ENCODE assay signal across 29 mouse cellular contexts in genomic region chr5:73564038-73564437, GRCm38 (mm10).
DNase-seq lines count a peak whose midpoint lies in the region; ATAC-seq and TF ChIP-seq lines count a peak whose summit lies in the region.
"Had no signal": no experiment of that assay in that cellular context is flagged by ENCODE, and none has a peak within 500 bp of the region (broad histone marks: within the 10 kb centered on the region; RNA-seq: fewer than 3 reads in every experiment).

No protein-coding gene starts in this region.

- no peak overlapping the region for H3K9ac ChIP-seq in heart, embryonic 12.5 days
- no peak overlapping the region for H3K9ac ChIP-seq in midbrain, postnatal 0 days (replicated peaks; ENCODE audit: low read length, poor library complexity, severe bottlenecking)
- H3K9ac ChIP-seq in midbrain, embryonic 14.5 days (replicated peaks; ENCODE audit: low read length), result no peak overlapping the region
- H3K9ac ChIP-seq: hindbrain, embryonic 12.5 days; intestine, embryonic 15.5 days; limb, embryonic 12.5 days; liver, embryonic 15.5 days; lung, embryonic 15.5 days; neural tube, embryonic 12.5 days; stomach, embryonic 15.5 days had no signal

- peaks cover 10% of the 10 kb centered on the region for H3K36me3 ChIP-seq in heart, embryonic 12.5 days
- H3K36me3 ChIP-seq in midbrain, postnatal 0 days (ENCODE audit: insufficient read depth, low read length), result 0 out of 2 replicates have a peak, but pooled peaks cover 4% of the 10 kb centered on the region
- H3K36me3 ChIP-seq in midbrain, embryonic 14.5 days (ENCODE audit: control insufficient read depth, insufficient read depth, low read length), result peaks cover 13% of the 10 kb centered on the region
- H3K36me3 ChIP-seq: liver, embryonic 15.5 days; lung, embryonic 15.5 days; stomach, embryonic 15.5 days had no signal

- no peak for ATAC-seq in heart, embryonic 12.5 days (ENCODE audit: insufficient number of reproducible peaks, low FRiP score)
- ATAC-seq in midbrain, postnatal 0 days (ENCODE audit: low FRiP score), result no peak
- ATAC-seq in midbrain, embryonic 14.5 days (ENCODE audit: low FRiP score, low TSS enrichment), result no peak
- ATAC-seq: forebrain, embryonic 16.5 days; hindbrain, postnatal 0 days; intestine, embryonic 15.5 days; midbrain, embryonic 16.5 days had no signal

- no peaks in the 10 kb centered on the region for H3K4me1 ChIP-seq in heart, embryonic 12.5 days (replicated peaks)
- no peaks in the 10 kb centered on the region for H3K4me1 ChIP-seq in midbrain, postnatal 0 days (ENCODE audit: insufficient read depth, low read length)
- H3K4me1 ChIP-seq in midbrain, embryonic 14.5 days (ENCODE audit: control insufficient read depth, insufficient read depth, low read length), result no peaks in the 10 kb centered on the region
- H3K4me1 ChIP-seq: hindbrain, embryonic 12.5 days; intestine, embryonic 15.5 days; limb, embryonic 12.5 days; liver, embryonic 15.5 days; midbrain, embryonic 10.5 days; neural tube, embryonic 12.5 days; stomach, embryonic 15.5 days had no signal

- no peak for TF ChIP-seq CTCF in midbrain, postnatal 0 days (IDR thresholded peaks at IDR 0.05)

- no peaks in the 10 kb centered on the region for H3K27me3 ChIP-seq in heart, embryonic 12.5 days (replicated peaks)
- no peaks in the 10 kb centered on the region; the same call in 1 of the 2 replicates for H3K27me3 ChIP-seq in midbrain, postnatal 0 days (ENCODE audit: insufficient read depth, low read length)
- no peaks in the 10 kb centered on the region for H3K27me3 ChIP-seq in midbrain, embryonic 14.5 days (ENCODE audit: control insufficient read depth, insufficient read depth, low read length)
- H3K27me3 ChIP-seq: hindbrain, embryonic 12.5 days; intestine, embryonic 15.5 days; limb, embryonic 12.5 days; liver, embryonic 15.5 days; lung, embryonic 15.5 days; neural tube, embryonic 12.5 days; stomach, embryonic 15.5 days had no signal

- DNase-seq in heart, adult 11 months, result peak; percentile 95
- peak; percentile 31 for DNase-seq in midbrain, postnatal 0 days (ENCODE audit: low spot score)
- no peak for DNase-seq in midbrain, embryonic 14.5 days
- DNase-seq in gonadal fat pad, adult 2 months (ENCODE audit: low read depth), result peak; percentile 54
- DNase-seq in layer of hippocampus, adult 8-10 months (ENCODE audit: low spot score in 2 of 2), result no peak
- no peak for DNase-seq in adrenal gland, adult 18-20 months (ENCODE audit: low spot score in 2 of 2)
- DNase-seq: adrenal gland, postnatal 10 days; B cell, adult 2 months; cerebellum, adult 9-10 months; gastrocnemius, postnatal 10 days; kidney, adult 8-10 months; kidney, postnatal 4 days; layer of hippocampus, postnatal 36 days; right cerebral cortex, adult 18-20 months had no signal

- no peak overlapping the region for H3K4me3 ChIP-seq in heart, embryonic 12.5 days
- no peak overlapping the region for H3K4me3 ChIP-seq in midbrain, postnatal 0 days (ENCODE audit: low read depth, low read length)
- H3K4me3 ChIP-seq in midbrain, embryonic 14.5 days (replicated peaks; ENCODE audit: low read depth, low read length), result no peak overlapping the region
- H3K4me3 ChIP-seq: erythroblast, embryonic 14.5 days; hindbrain, embryonic 12.5 days; intestine, embryonic 15.5 days; limb, embryonic 12.5 days; liver, embryonic 15.5 days; lung, embryonic 15.5 days; midbrain, embryonic 10.5 days; myocyte; neural tube, embryonic 12.5 days; stomach, embryonic 15.5 days had no signal

- no peak overlapping the region for H3K27ac ChIP-seq in heart, embryonic 12.5 days (ENCODE audit: poor library complexity, severe bottlenecking)
- H3K27ac ChIP-seq in midbrain, postnatal 0 days (ENCODE audit: low read depth, low read length), result no peak overlapping the region
- H3K27ac ChIP-seq in midbrain, embryonic 14.5 days (replicated peaks; ENCODE audit: low read depth, low read length), result no peak overlapping the region
- H3K27ac ChIP-seq: hindbrain, embryonic 12.5 days; hindbrain, postnatal 0 days; intestine, embryonic 15.5 days; kidney, postnatal 0 days; limb, embryonic 12.5 days; liver, embryonic 15.5 days; lung, embryonic 15.5 days; midbrain, embryonic 10.5 days; neural tube, embryonic 12.5 days; stomach, embryonic 15.5 days had no signal

- H3K9me3 ChIP-seq in heart, embryonic 12.5 days (replicated peaks), result no peaks in the 10 kb centered on the region
- H3K9me3 ChIP-seq in midbrain, postnatal 0 days (ENCODE audit: low read length), result no peaks in the 10 kb centered on the region
- no peaks in the 10 kb centered on the region for H3K9me3 ChIP-seq in midbrain, embryonic 14.5 days (ENCODE audit: control insufficient read depth, low read length)
- H3K9me3 ChIP-seq: hindbrain, embryonic 12.5 days; intestine, embryonic 15.5 days; limb, embryonic 12.5 days; liver, embryonic 15.5 days; lung, embryonic 15.5 days; midbrain, embryonic 10.5 days; neural tube, embryonic 12.5 days; stomach, embryonic 15.5 days had no signal

- 87% methylated on average over 6 of the region's 6 CpGs for WGBS in heart, embryonic 12.5 days
- 92% methylated on average over 6 of the region's 6 CpGs for WGBS in midbrain, postnatal 0 days
- 88% methylated on average over 6 of the region's 6 CpGs for WGBS in midbrain, embryonic 14.5 days

- H3K4me2 ChIP-seq in heart, embryonic 12.5 days, result no peak overlapping the region
- H3K4me2 ChIP-seq in midbrain, postnatal 0 days (ENCODE audit: low read depth, low read length, poor library complexity, severe bottlenecking), result no peak overlapping the region
- H3K4me2 ChIP-seq in midbrain, embryonic 14.5 days (ENCODE audit: low read length), result no peak overlapping the region
- H3K4me2 ChIP-seq: hindbrain, embryonic 12.5 days; intestine, embryonic 15.5 days; limb, embryonic 12.5 days; liver, embryonic 15.5 days; lung, embryonic 15.5 days; neural tube, embryonic 12.5 days; stomach, embryonic 15.5 days had no signal

Comparison
In these comparisons a context has a peak if more than half of its experiments do, and no peak if none do; other contexts are left out.
1. DNase-seq: peak in heart, adult 11 months (single experiment), midbrain, postnatal 0 days (single experiment) and gonadal fat pad, adult 2 months (single experiment); none in midbrain, embryonic 14.5 days (single experiment), layer of hippocampus, adult 8-10 months (0 of 2) and adrenal gland, adult 18-20 months (0 of 2).